Mouse (Mus musculus) liver, adult 2 months (tissue): ENCODE results near the gene Galr2. TPM values are rescaled to one million over a fixed set of nuclear protein-coding genes. Genes with fewer than 3 reads are reported as not detected.

Source experiments
- DNase-seq: peaks from one replicate; pipeline ENCODE4 v3.0.0-alpha.2; 2011; ENCODE audit warnings: low read depth, low spot score; ENCODE audit errors: extremely low read depth
- H3K27ac ChIP-seq: fragments of 200-500 bp; replicated peaks from 2 replicates; pipeline ENCODE4 v1.5.1; 2012; ENCODE audit warnings: low read depth, mild to moderate bottlenecking, control low read depth, inconsistent platforms, low read length; ENCODE audit not compliant: insufficient read depth
- H3K27me3 ChIP-seq: fragments of 200-500 bp; 2 replicates; pipeline ENCODE4 v1.6.1; 2012; ENCODE audit warnings: mild to moderate bottlenecking, moderate library complexity, low read length, inconsistent platforms; ENCODE audit not compliant: control insufficient read depth, insufficient read depth
- H3K36me3 ChIP-seq: fragments of 200-500 bp; 2 replicates; pipeline ENCODE4 v1.6.1; 2012; ENCODE audit warnings: low read length, inconsistent platforms; ENCODE audit not compliant: control insufficient read depth, insufficient read depth
- H3K4me1 ChIP-seq: fragments of 200-500 bp; 2 replicates; pipeline ENCODE4 v1.6.1; 2011; ENCODE audit warnings: low read length; ENCODE audit not compliant: control insufficient read depth, insufficient read depth
- H3K4me3 ChIP-seq: fragments of 200-500 bp; 2 replicates; pipeline ENCODE4 v1.5.1; 2011; ENCODE audit warnings: low read depth, mild to moderate bottlenecking, control low read depth, low read length, moderate library complexity; ENCODE audit not compliant: insufficient read depth
- H3K79me2 ChIP-seq: fragments of 200-500 bp; 2 replicates; pipeline ENCODE4 v1.6.1; 2012; ENCODE audit warnings: inconsistent platforms, mild to moderate bottlenecking, low read length, moderate library complexity; ENCODE audit not compliant: control insufficient read depth, insufficient read depth
- H3K9ac ChIP-seq: fragments of 200-500 bp; 2 replicates; pipeline ENCODE4 v1.6.1; 2012; ENCODE audit warnings: low read depth, mild to moderate bottlenecking, control low read depth, inconsistent platforms, low read length
- CTCF ChIP-seq: fragments of 200-500 bp; IDR thresholded peaks from 2 replicates; pipeline ENCODE4 v1.5.1; 2011; ENCODE audit warnings: low read depth, low read length, control low read depth
- POLR2A ChIP-seq: fragments of 200-500 bp; IDR thresholded peaks from 2 replicates; pipeline ENCODE4 v1.6.1; 2011; ENCODE audit warnings: low read length, control low read depth; ENCODE audit not compliant: insufficient read depth; ENCODE audit errors: extremely low read depth
- WGBS: fragments of 180-500 bp; shearing (Covaris S2); methylation state at CpG from one replicate; pipeline ENCODE4 v1.1.7; 2018; 5-methylcytosine and 5-hydroxymethylcytosine counted together
- polyA plus RNA-seq: library from polyadenylated mRNA; depleted of rRNA; stranded (reverse); fragments of >200 nt; gene quantifications from 2 replicates; pipeline ENCODE4 v1.2.3, GENCODE M21; 2012
- total RNA-seq: library from RNA; depleted of rRNA; stranded (reverse); fragments of >200 nt; gene quantifications from 2 replicates; pipeline ENCODE4 v1.2.3, GENCODE M21; 2014

Galr2 gene
- total and polyA plus RNA-seq, 2 experiments: not detected

GRCm38 (mm10) chr11:116309601-116310000, 28.9 kb downstream of the Galr2 start:
- no peak overlapping the region for H3K27ac ChIP-seq
- peaks cover 1% of the 10 kb centered on the region; the same call in 1 of the 2 replicates for H3K36me3 ChIP-seq
- no peak overlapping the region for H3K9ac ChIP-seq
- no peak for TF ChIP-seq POLR2A
- TF ChIP-seq CTCF: no peak
- no peak for DNase-seq
- H3K4me1 ChIP-seq: peaks cover 8% of the 10 kb centered on the region
- H3K79me2 ChIP-seq: peaks cover 4% of the 10 kb centered on the region; the same call in 1 of the 2 replicates
- H3K27me3 ChIP-seq: no peaks in the 10 kb centered on the region
- WGBS: 58% methylated on average over 3 of the region's 3 CpGs
- no peak overlapping the region for H3K4me3 ChIP-seq

- Histone ChIP-seq H3K4me1 (peaks cover 2% of the 10 kb centered on the region; the same call in 1 of the 2 replicates), H3K36me3 (no peaks in the 10 kb centered on the region), H3K79me2 (peaks cover 3% of the 10 kb centered on the region; the same call in 1 of the 2 replicates), H3K27ac (no peak overlapping the region), H3K4me3 (no peak overlapping the region), H3K9ac (no peak overlapping the region), H3K27me3 (no peaks in the 10 kb centered on the region)
- DNase-seq: no peak
- TF ChIP-seq CTCF (no peak), POLR2A (no peak)
- 65% methylated on average over 8 of the region's 8 CpGs for WGBS
Measured at GRCm38 (mm10) chr11:116311169-116311568, 30.4 kb downstream of the Galr2 start.

- no peaks in the 10 kb centered on the region for H3K36me3 ChIP-seq
- TF ChIP-seq CTCF (no peak), POLR2A (no peak)
- H3K79me2 ChIP-seq: no peaks in the 10 kb centered on the region
- no peaks in the 10 kb centered on the region for H3K4me1 ChIP-seq
- no peak for DNase-seq
- H3K9ac ChIP-seq: no peak overlapping the region
- 57% methylated on average over 8 of the region's 8 CpGs for WGBS
- H3K27ac ChIP-seq: no peak overlapping the region
- H3K4me3 ChIP-seq: no peak overlapping the region
- no peaks in the 10 kb centered on the region for H3K27me3 ChIP-seq
Measured at GRCm38 (mm10) chr11:116312359-116312758, 31.6 kb downstream of the Galr2 start.

GRCm38 (mm10) chr11:116318719-116319659, 38.2 kb downstream of the Galr2 start:
- H3K27ac ChIP-seq: no peak overlapping the region
- DNase-seq: peak; percentile 27
- H3K27me3 ChIP-seq: no peaks in the 10 kb centered on the region
- H3K4me3 ChIP-seq: peak overlapping the region; percentile 50; the same call in 1 of the 2 replicates
- no peaks in the 10 kb centered on the region for H3K79me2 ChIP-seq
- peak overlapping the region; percentile 66 for H3K9ac ChIP-seq
- 3% methylated on average over 41 of the region's 41 CpGs for WGBS
- TF ChIP-seq POLR2A: no peak
- TF ChIP-seq CTCF: peak; percentile 89
- H3K36me3 ChIP-seq: no peaks in the 10 kb centered on the region
- H3K4me1 ChIP-seq: peaks cover 2% of the 10 kb centered on the region; the same call in 1 of the 2 replicates

DNA sequence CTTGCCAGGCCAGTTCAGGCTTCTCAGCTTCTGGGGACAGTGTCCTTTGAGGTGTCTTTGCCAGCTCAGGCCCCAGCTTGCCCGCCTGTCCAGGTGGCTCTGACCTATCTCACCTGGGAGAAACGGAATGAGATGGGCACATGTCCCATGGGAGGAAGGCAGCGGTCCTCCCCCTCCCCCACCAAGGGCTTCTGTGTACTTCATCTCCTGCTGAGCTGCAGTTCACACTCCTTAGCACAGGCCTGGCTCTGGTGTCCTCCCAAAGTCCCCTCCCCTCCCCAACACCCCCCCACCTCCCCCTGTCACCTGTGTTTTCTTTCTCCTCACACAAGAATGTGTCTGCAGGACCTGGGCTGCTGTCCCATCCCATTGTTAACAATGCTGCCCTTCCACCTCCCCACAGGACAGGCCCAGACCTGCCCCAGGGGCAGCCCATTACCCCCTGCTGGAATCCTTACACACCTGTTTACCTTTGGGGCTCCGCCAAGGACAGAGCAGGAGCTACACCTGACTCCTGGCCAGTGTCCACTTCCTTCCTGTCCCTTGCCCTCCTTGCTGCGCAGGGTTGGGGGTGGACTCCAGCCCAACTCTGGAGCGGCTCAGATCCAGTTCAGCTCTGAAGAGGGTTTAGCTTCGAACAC, 46.3 kb downstream of the Galr2 start:
- no peaks in the 10 kb centered on the region for H3K4me1 ChIP-seq
- H3K9ac ChIP-seq: no peak overlapping the region
- no peaks in the 10 kb centered on the region for H3K36me3 ChIP-seq
- H3K79me2 ChIP-seq: no peaks in the 10 kb centered on the region
- TF ChIP-seq POLR2A (no peak), CTCF (no peak)
- H3K27ac ChIP-seq: no peak overlapping the region
- H3K27me3 ChIP-seq: no peaks in the 10 kb centered on the region
- DNase-seq: no peak
- H3K4me3 ChIP-seq: no peak overlapping the region
- 83% methylated on average over 7 of the region's 7 CpGs for WGBS
